Mouse (Mus musculus): ENCODE results near the gene Ninj1.

DNA sequence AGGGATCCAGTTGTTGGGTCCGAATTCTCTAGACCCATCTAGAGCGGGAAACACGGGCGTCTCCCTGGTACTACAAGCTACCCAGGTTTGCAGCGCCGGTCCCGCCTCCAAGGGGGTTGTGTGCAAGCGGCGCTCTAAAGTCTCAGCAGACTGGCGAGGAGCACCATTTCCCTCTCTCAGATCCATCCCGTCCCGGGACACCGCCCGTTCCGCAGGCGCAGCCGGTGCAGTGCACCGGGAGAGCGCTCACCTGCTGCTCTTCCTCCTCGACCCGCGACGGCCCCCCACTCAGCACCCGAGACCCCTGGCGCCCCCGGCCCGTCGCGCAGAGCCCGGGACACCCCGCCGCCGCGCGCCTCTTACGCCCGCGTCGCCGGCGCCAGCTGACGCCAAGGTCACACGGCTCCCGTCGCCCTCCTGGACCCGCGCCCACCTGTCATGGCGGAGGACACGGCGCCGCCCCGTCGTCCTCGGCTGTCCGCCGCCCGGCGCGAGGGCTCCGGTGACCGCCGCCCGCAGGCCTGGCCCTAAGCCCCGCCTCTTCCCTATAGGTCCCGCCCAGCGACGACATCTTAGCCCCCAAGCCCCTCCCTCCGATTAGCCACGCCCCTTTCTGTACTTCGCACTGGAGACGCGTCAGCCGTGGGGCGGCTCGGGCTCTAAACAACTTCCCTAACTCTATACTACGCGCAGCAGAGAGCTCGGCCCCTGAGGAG lies 28.4 kb downstream of the Ninj1 start, which contains the start of gene Card19:
- TF ChIP-seq CTCF (IDR thresholded peaks at IDR 0.05; ENCODE audit: extremely low read depth, insufficient read length, insufficient replicate concordance, low read depth, low read length) (no peak), POLR2A (IDR thresholded peaks at IDR 0.05; ENCODE audit: low read depth, low read length) (peak; percentile 97)

Data from small intestine, adult 2 months (tissue).